Mouse (Mus musculus) limb, embryonic 14.5 days (tissue): Measurements from ENCODE around the gene Mn1. TPM values are rescaled to one million over a fixed set of nuclear protein-coding genes. Genes with fewer than 3 reads are reported as not detected.

Experiments
- ATAC-seq: fragments of 200-750 bp; cut with Nextera tagmentation; 2 replicates; pipeline ENCODE4 v1.8.0; 2017; ENCODE audit warnings: low read depth, moderate number of reproducible peaks, moderate TSS enrichment; ENCODE audit not compliant: low FRiP score
- DNase-seq: peaks from one replicate; pipeline ENCODE4 v3.0.0-alpha.2; 2015; ENCODE audit warnings: low spot score
- H3K27ac ChIP-seq: fragments of 300-500 bp; sonication (generic); replicated peaks from 2 replicates; pipeline ENCODE4 v1.5.1; 2014; ENCODE audit warnings: low read depth, mild to moderate bottlenecking, low read length, moderate library complexity, mixed read lengths
- H3K27me3 ChIP-seq: fragments of 300-500 bp; sonication (generic); 2 replicates; pipeline ENCODE4 v1.6.1; 2014; ENCODE audit warnings: low read length, mixed read lengths; ENCODE audit not compliant: control insufficient read depth, insufficient read depth
- H3K36me3 ChIP-seq: fragments of 300-500 bp; sonication (generic); 2 replicates; pipeline ENCODE4 v1.6.1; 2014; ENCODE audit warnings: mild to moderate bottlenecking, low read length, moderate library complexity, mixed read lengths; ENCODE audit not compliant: control insufficient read depth, insufficient read depth
- H3K4me1 ChIP-seq: fragments of 300-500 bp; sonication (generic); 2 replicates; pipeline ENCODE4 v1.6.1; 2014; ENCODE audit warnings: antibody characterized with exemption, low read length, mixed read lengths; ENCODE audit not compliant: control insufficient read depth, insufficient read depth
- H3K4me2 ChIP-seq: fragments of 300-500 bp; sonication (generic); replicated peaks from 2 replicates; pipeline ENCODE4 v1.6.1; 2014; ENCODE audit warnings: low read depth, mild to moderate bottlenecking, low read length, moderate library complexity; ENCODE audit not compliant: severe bottlenecking
- H3K4me3 ChIP-seq: fragments of 300-500 bp; sonication (generic); replicated peaks from 2 replicates; pipeline ENCODE4 v1.5.1; 2014; ENCODE audit warnings: low read length
- H3K9ac ChIP-seq: fragments of 300-500 bp; sonication (generic); 2 replicates; pipeline ENCODE4 v1.6.1; 2014; ENCODE audit warnings: mild to moderate bottlenecking, low read depth, low read length, moderate library complexity; ENCODE audit not compliant: severe bottlenecking
- H3K9me3 ChIP-seq: fragments of 300-500 bp; sonication (generic); 2 replicates; pipeline ENCODE4 v1.6.1; 2016; ENCODE audit warnings: low read length; ENCODE audit not compliant: control insufficient read depth
- POLR2A ChIP-seq: fragments of 200-500 bp; IDR thresholded peaks from 2 replicates; pipeline ENCODE4 v1.8.0; 2012; ENCODE audit warnings: inconsistent platforms, mild to moderate bottlenecking, moderate library complexity, borderline replicate concordance; ENCODE audit not compliant: insufficient read depth, insufficient read length; ENCODE audit errors: extremely low read depth
- WGBS: fragments of 180-500 bp; shearing (Covaris S2); extraction: QIAGEN DNeasy Blood & Tissue Kit; methylation state at CpG from one replicate; pipeline ENCODE4 v1.1.7; 2014; 5-methylcytosine and 5-hydroxymethylcytosine counted together
- polyA plus RNA-seq, 2 experiments: library from polyadenylated mRNA; depleted of rRNA in 1 of 2; stranded (reverse) in 1 of 2; unstranded in 1 of 2; fragments of >200 nt; fragmentation: Nextera tagmentation in 1 of 2; extraction: Ambion mirVana in 1 of 2; gene quantifications; 2 replicates each; pipeline versions ENCODE4 v1.2.1 to v1.2.3; 2012 to 2014

The Mn1 gene
- polyA plus RNA-seq, 2 experiments: 11.4 to 18.2 TPM

- H3K27ac ChIP-seq: no peak overlapping the region
- TF ChIP-seq POLR2A: no peak
- H3K36me3 ChIP-seq: no peaks in the 10 kb centered on the region
- no peak overlapping the region for H3K4me3 ChIP-seq
- H3K4me2 ChIP-seq: no peak overlapping the region
- H3K27me3 ChIP-seq: no peaks in the 10 kb centered on the region
- no peak overlapping the region for H3K9ac ChIP-seq
- DNase-seq (no peak), ATAC-seq (no peak)
- WGBS: 31% methylated on average over 5 of the region's 5 CpGs
- no peaks in the 10 kb centered on the region for H3K4me1 ChIP-seq
- H3K9me3 ChIP-seq: no peaks in the 10 kb centered on the region
These were observed 50.5 kb downstream of the Mn1 start for GRCm38 (mm10) chr5:111467699-111468098.

GRCm38 (mm10) chr5:111469195-111469882, 52.2 kb downstream of the Mn1 start:
- 71% methylated on average over 7 of the region's 7 CpGs for WGBS
- H3K36me3 ChIP-seq: no peaks in the 10 kb centered on the region
- no peak overlapping the region for H3K4me3 ChIP-seq
- H3K27me3 ChIP-seq: no peaks in the 10 kb centered on the region
- no peak overlapping the region for H3K27ac ChIP-seq
- no peak for DNase-seq
- no peak for TF ChIP-seq POLR2A
- no peaks in the 10 kb centered on the region for H3K9me3 ChIP-seq
- H3K9ac ChIP-seq: no peak overlapping the region
- ATAC-seq: no peak
- no peak overlapping the region for H3K4me2 ChIP-seq
- no peaks in the 10 kb centered on the region for H3K4me1 ChIP-seq

- H3K4me2 ChIP-seq: no peak overlapping the region
- TF ChIP-seq POLR2A: no peak
- H3K27ac ChIP-seq: no peak overlapping the region
- H3K4me1 ChIP-seq: no peaks in the 10 kb centered on the region
- H3K4me3 ChIP-seq: no peak overlapping the region
- ATAC-seq (no peak), DNase-seq (no peak)
- 93% methylated on average over 4 of the region's 4 CpGs for WGBS
- no peaks in the 10 kb centered on the region for H3K36me3 ChIP-seq
- H3K27me3 ChIP-seq: no peaks in the 10 kb centered on the region
- no peak overlapping the region for H3K9ac ChIP-seq
- no peaks in the 10 kb centered on the region for H3K9me3 ChIP-seq
These were observed 53.7 kb downstream of the Mn1 start for GRCm38 (mm10) chr5:111470875-111471274.

GRCm38 (mm10) chr5:111473425-111473824, 56.3 kb downstream of the Mn1 start:
- no peak for TF ChIP-seq POLR2A
- Histone ChIP-seq H3K9me3 (no peaks in the 10 kb centered on the region), H3K4me1 (no peaks in the 10 kb centered on the region), H3K4me2 (no peak overlapping the region), H3K27me3 (no peaks in the 10 kb centered on the region), H3K9ac (no peak overlapping the region), H3K36me3 (no peaks in the 10 kb centered on the region), H3K27ac (no peak overlapping the region), H3K4me3 (no peak overlapping the region)
- no peak for DNase-seq
- ATAC-seq: no peak
- WGBS: 66% methylated on average over 11 of the region's 11 CpGs

- Histone ChIP-seq H3K36me3 (no peaks in the 10 kb centered on the region), H3K27me3 (no peaks in the 10 kb centered on the region), H3K4me1 (no peaks in the 10 kb centered on the region; the same call in 1 of the 2 replicates), H3K9ac (no peak overlapping the region), H3K27ac (no peak overlapping the region), H3K9me3 (no peaks in the 10 kb centered on the region), H3K4me3 (no peak overlapping the region), H3K4me2 (no peak overlapping the region)
- WGBS: 81% methylated on average over 5 of the region's 5 CpGs
- no peak for ATAC-seq
- no peak for DNase-seq
- TF ChIP-seq POLR2A: no peak
These were observed 58.6 kb downstream of the Mn1 start for GRCm38 (mm10) chr5:111475721-111476120.

- ATAC-seq: no peak
- WGBS: 84% methylated on average over 6 of the region's 6 CpGs
- Histone ChIP-seq H3K9ac (no peak overlapping the region), H3K4me2 (no peak overlapping the region), H3K27ac (no peak overlapping the region), H3K9me3 (no peaks in the 10 kb centered on the region), H3K36me3 (no peaks in the 10 kb centered on the region), H3K4me3 (no peak overlapping the region), H3K27me3 (no peaks in the 10 kb centered on the region), H3K4me1 (no peaks in the 10 kb centered on the region; the same call in 1 of the 2 replicates)
- DNase-seq: no peak
- no peak for TF ChIP-seq POLR2A
These were observed 59.0 kb downstream of the Mn1 start for GRCm38 (mm10) chr5:111476141-111476540.
